In genomic region chr5:148594693-148595458, GRCm38 (mm10) we compare ENCODE assay signal across 21 mouse cellular contexts. TPM values are rescaled to one million over a fixed set of nuclear protein-coding genes. Genes with fewer than 3 reads are reported as not detected.
DNase-seq lines count a peak whose midpoint lies in the region; ATAC-seq lines count a peak whose summit lies in the region.
"Had no signal": no experiment of that assay in that cellular context is flagged by ENCODE, and none has a peak within 500 bp of the region (broad histone marks: within the 10 kb centered on the region; RNA-seq: fewer than 3 reads in every experiment).

No protein-coding gene starts in this region.

- peak; percentile 63 for ATAC-seq in activated CD4-positive, CD25-positive, alpha-beta regulatory T cell, adult 4 months
- peak; percentile 79 for ATAC-seq in megakaryocyte, adult 5-6 weeks (ENCODE audit: poor library complexity, severe bottlenecking)
- no peak for ATAC-seq in intestine, embryonic 15.5 days
- ATAC-seq: forebrain, postnatal 0 days had no signal

- 82% methylated on average over 3 of the region's 3 CpGs for WGBS in intestine, embryonic 15.5 days

- H3K4me1 ChIP-seq in intestine, embryonic 15.5 days (replicated peaks): peaks cover 4% of the 10 kb centered on the region; the same call in 1 of the 2 replicates

- H3K4me2 ChIP-seq in intestine, embryonic 15.5 days (replicated peaks): no peak overlapping the region
- H3K4me2 ChIP-seq: hindbrain, embryonic 12.5 days; limb, embryonic 15.5 days had no signal

- no peaks in the 10 kb centered on the region for H3K27me3 ChIP-seq in intestine, embryonic 15.5 days (replicated peaks)
- H3K27me3 ChIP-seq: hindbrain, embryonic 12.5 days; limb, embryonic 15.5 days had no signal

- H3K9me3 ChIP-seq in intestine, embryonic 15.5 days: no peaks in the 10 kb centered on the region
- H3K9me3 ChIP-seq: forebrain, embryonic 10.5 days; heart, embryonic 10.5 days; hindbrain, embryonic 12.5 days; limb, embryonic 15.5 days; midbrain, embryonic 10.5 days had no signal

- H3K4me3 ChIP-seq in intestine, embryonic 15.5 days (replicated peaks): no peak overlapping the region
- H3K4me3 ChIP-seq: forebrain, embryonic 10.5 days; heart, embryonic 10.5 days; hindbrain, embryonic 12.5 days; limb, embryonic 15.5 days; midbrain, embryonic 10.5 days had no signal

- no peak overlapping the region for H3K27ac ChIP-seq in intestine, embryonic 15.5 days
- H3K27ac ChIP-seq: forebrain, embryonic 10.5 days; heart, embryonic 10.5 days; hindbrain, embryonic 12.5 days; kidney, postnatal 0 days; limb, embryonic 15.5 days; midbrain, embryonic 10.5 days had no signal

- no peak overlapping the region for H3K9ac ChIP-seq in intestine, embryonic 15.5 days
- H3K9ac ChIP-seq: forebrain, postnatal 0 days; hindbrain, embryonic 12.5 days; limb, embryonic 15.5 days had no signal

- intact Hi-C loops in left cerebral cortex, postnatal 10 days (cut with DNase I): no loop called here

- no peaks in the 10 kb centered on the region for H3K36me3 ChIP-seq in intestine, embryonic 15.5 days
- H3K36me3 ChIP-seq: forebrain, embryonic 10.5 days; heart, embryonic 10.5 days; hindbrain, embryonic 12.5 days; limb, embryonic 15.5 days; midbrain, embryonic 10.5 days had no signal

- DNase-seq in 3134 (ENCODE audit: extremely low read depth, insufficient read length, low spot score): peak; percentile 54
- DNase-seq in B cell, adult 2 months: peak; percentile 19 to 22
- DNase-seq in left cerebral cortex, postnatal 10 days (ENCODE audit: extremely low spot score in 1 of 2, low spot score in 2 of 2): no peak
- no peak for DNase-seq in kidney, adult 18-20 months
- DNase-seq in adrenal gland, adult 18-20 months (ENCODE audit: low spot score in 2 of 2): no peak
- DNase-seq: adrenal gland, postnatal 14 days; cerebellum, adult 11-12 months; forebrain, postnatal 0 days; gastrocnemius, postnatal 36 days; kidney, adult 11 months; lung, adult 2 months; thymus, postnatal 14 days had no signal

RNA-seq across cellular contexts. Expression of gene Ubl3, which starts 42.3 kb away (rescaled TPM):
- polyA plus RNA-seq in activated CD4-positive, CD25-positive, alpha-beta regulatory T cell, adult 4 months (2017; shearing (Covaris generic)): 100 to 1,000 TPM in 1 of 2 experiments, 10 to 100 TPM in 1; 86.3 to 124 TPM
- 90.4 and 93.3 TPM in 2 replicates for total RNA-seq in megakaryocyte, adult 5-6 weeks (2015)
- total RNA-seq in megakaryocyte, adult 5-6 weeks (2017): 122 and 130 TPM in 2 replicates
- 100 to 1,000 TPM; 133 to 144 TPM for total RNA-seq in left cerebral cortex, postnatal 10 days (2021)
- total RNA-seq in adrenal gland, adult 18-20 months (2021): 100 to 1,000 TPM; 152 to 163 TPM
- 79.9 and 82.9 TPM in 2 replicates for polyA plus RNA-seq in intestine, embryonic 15.5 days (2015; fragmentation: Nextera tagmentation; extraction: Ambion mirVana)

Comparison
In these comparisons a context has a peak if more than half of its experiments do, and no peak if none do; other contexts are left out.
1. DNase-seq: peak in 3134 (single experiment) and B cell, adult 2 months (2 of 2); none in left cerebral cortex, postnatal 10 days (0 of 2), kidney, adult 18-20 months (single experiment) and adrenal gland, adult 18-20 months (0 of 2).